Comparison of ENCODE assay signal across 8 mouse cellular contexts in the genomic region with DNA sequence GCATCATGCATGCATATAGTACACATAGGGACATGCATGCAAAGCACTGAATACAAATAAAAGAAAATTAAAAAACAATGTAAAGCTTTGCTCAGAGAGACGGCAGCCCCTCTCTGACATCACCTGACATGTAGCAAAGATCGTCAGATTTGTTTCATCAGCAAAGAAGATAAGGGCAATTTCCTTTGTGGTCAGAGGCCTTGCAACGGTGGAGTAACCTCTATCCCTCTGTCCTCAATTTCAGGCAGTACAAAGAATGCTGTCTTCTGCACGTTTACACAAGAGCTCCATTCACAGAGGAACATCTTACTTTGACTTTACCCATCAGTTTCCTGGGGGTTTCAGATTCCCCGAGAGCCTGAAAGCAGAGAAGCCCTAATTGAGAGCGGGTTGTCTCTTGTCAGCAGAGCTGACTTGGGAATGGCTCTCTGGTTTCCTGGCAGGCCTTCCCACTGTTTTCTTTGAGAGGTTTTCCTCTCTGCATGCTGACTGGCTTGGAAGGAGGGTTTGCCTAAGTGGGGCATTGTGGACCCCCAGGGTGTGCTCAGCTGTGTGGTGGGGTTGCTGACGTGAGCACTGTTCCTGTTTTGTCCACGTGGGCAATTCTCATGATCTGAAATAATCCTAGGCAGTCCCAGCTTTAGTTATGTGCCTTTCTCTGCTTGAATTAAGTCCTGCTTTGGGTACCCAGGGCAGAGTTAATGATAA.
DNase-seq lines count a peak whose midpoint lies in the region.

No protein-coding gene starts in this region.

- DNase-seq in cerebellum, postnatal 25 days: peak; percentile 13 to 37
- DNase-seq in cerebellum, adult 11 months: no peak
- DNase-seq in CD4-positive helper T cell, adult 2 months (ENCODE audit: low read depth, low spot score): peak; percentile 13
- peak; percentile 7 for DNase-seq in embryo, embryonic 11.5 days (ENCODE audit: low read depth, low spot score)
- DNase-seq in induced T-regulatory cell, adult 2 months (ENCODE audit: low read depth): peak; percentile 12
- no peak for DNase-seq in gastrocnemius, postnatal 4 days (ENCODE audit: low spot score in 2 of 2)
- no peak for DNase-seq in adrenal gland, adult 18-20 months (ENCODE audit: low spot score in 2 of 2)
- DNase-seq in spleen, postnatal 4 days (ENCODE audit: low spot score in 2 of 2): no peak

Comparison
In these comparisons a context has a peak if more than half of its experiments do, and no peak if none do; other contexts are left out.
1. DNase-seq: peak in cerebellum, postnatal 25 days (2 of 2), CD4-positive helper T cell, adult 2 months (single experiment), embryo, embryonic 11.5 days (single experiment) and induced T-regulatory cell, adult 2 months (single experiment); none in cerebellum, adult 11 months (single experiment), gastrocnemius, postnatal 4 days (0 of 2), adrenal gland, adult 18-20 months (0 of 2) and spleen, postnatal 4 days (0 of 2).